Mouse (Mus musculus): ENCODE data around the gene Plau.
A peak's percentile ranks its signal among the peaks of the same experiment; 100 is the strongest.

Plau gene

DNA sequence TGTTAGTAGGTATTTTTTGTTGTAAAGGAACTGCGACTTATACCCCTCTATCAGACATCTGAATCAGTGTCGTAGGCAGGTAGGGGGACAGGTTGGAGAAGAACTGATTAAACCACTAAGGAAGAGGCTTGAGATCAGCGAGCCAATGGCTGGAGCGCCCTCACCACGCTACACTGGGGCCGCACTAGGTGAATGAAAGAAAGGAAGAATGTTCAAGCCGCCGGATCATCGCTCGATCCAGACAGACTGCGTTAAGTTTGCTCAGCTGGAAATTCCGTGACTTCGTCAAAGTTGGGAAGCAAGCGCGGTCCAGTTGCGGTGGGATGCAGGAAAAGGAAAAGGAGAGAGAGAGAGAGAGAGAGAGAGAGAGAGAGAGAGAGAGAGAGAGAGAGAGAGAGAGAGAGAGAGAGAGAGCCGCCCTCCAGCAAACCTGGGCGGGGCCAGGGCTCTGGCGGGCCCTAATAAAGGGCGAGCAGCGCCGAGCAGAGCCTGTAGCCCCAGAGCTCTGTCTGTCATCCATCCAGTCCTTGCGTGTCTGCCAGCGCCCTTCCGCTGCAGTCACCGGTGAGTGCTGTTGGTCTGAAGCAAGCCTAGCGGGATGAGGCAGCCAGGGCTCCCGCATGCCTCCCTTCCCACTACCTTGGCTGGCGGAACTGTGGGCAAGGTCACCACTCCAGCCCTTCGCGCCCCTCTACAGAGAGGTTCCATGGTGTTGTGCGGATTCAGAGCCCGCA lies at the start of gene Plau:
Gene Plau (plus strand): TSS at position 490 of the 734 bp plus-strand sequence.
- peak; percentile 32 for DNase-seq (ENCODE audit: low spot score)

- DNase-seq (ENCODE audit: low spot score) = no peak
These were observed 48.3 kb upstream of the Plau start for GRCm38 (mm10) chr14:20788151-20788550.

GRCm38 (mm10) chr14:20789593-20789992 lies 46.9 kb upstream of the Plau start:
- no peak for DNase-seq (ENCODE audit: low spot score)

DNA sequence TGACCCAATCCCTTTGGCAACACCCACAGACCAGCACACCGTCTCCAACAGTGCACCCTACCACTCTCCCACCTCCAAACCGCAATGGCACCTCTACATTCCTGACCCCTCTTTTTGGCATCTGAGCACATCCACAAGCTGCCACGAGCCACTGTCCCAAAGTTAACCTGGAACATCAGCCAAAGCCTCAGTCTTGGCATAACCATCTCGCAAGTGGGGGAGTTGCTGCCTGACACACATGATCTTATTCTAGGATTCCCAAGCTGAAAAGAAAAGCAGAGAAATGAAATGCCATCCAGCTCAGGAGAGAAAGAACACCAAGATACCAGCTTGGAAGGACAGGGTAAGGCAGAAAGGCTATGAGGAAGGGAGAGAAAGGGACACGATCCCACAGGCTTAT lies 46.0 kb upstream of the Plau start:
- DNase-seq (ENCODE audit: low spot score) = no peak

DNA sequence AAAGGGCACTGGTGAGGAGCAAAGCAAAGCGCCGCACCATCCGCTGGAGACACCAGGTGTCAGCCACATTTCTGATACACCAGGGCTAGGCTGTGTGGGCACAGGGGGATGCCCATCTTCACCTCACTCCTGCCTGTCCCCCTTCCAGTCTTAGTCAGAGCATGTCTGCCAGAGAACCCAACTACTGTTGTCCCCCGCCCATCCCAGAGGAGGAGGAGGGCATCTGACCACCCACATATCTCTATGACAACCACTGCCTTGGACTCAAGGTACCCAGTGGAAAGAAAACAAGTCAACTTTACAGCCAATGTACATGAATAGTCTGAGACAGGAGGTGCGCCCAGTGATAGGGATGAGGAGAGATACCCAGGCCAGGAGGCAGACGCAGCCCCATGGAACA lies 45.5 kb upstream of the Plau start:
- no peak for DNase-seq (ENCODE audit: low spot score)

- no peak for DNase-seq (ENCODE audit: low spot score)
These were observed 44.8 kb upstream of the Plau start for GRCm38 (mm10) chr14:20791511-20792242.

DNA sequence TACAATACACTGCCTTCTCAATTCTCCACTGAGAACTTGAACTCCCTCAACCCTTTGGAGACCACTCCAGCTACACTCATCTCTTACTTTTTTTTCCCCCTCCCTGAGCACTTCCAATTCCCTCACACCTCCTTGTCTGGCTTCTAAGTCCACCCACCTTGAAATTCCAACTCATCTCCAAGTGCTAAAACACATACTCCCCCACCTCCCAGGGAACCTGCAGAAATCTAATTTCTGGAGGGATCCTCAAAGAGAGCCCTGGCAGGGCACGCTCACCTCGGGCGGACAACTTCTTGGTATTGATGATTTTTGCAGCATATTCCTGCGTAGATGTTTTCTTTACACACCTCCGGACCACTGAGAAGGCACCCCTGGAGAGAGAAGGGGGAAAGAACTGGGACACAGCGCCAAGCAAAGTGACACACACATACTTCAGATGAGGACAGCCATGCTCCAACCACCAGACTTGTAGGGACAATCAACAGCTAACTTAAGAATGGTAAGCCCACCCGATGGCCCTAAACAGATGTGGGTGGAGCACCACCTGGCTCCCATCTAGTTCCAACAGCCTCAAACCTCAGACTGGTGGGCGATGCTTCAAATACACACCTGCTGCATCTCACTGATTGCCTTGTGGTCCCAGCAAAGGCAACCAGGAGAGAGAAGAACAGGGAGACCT lies 44.1 kb upstream of the Plau start:
- no peak for DNase-seq (ENCODE audit: low spot score)

DNA sequence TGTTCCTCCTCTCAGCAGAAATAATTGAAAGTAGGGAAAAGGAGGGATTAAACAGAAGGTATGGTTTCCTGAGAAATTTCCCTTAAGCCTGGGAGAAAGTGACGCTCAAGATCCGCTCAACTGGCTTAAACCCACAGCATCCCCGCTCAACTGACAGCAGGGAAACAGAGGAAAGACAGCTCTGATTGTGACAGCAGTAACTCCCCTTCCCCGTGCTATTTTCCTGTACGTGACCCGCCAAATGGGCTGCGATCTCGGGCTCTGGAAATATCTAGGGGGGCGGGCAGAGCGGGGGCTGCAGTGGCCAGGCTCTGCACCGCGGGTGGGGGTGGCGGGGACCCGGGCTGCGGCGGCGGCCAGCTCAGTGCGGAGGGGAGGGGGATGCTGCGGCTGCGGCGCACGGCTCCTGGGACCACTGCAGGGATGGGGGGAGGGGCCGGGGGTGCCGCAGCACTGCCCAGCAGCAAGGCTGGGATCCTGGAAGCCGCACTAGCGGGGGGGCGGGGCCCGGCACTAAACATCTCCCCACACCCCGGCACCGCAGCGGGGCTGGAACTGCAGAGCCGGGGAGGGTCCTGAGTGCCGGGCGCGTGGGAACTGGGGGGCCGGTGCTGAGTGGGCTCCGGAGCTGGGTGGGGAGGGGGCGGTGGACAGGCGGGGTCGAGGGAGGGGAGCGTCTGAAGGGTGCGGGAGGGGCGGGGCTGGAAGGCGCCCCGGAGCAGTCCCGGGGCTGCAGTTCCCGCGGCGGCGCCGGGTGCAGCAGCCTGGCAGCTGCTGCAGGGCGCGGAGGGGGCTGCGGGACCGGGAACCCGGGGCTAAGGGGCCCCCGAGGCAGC lies 43.3 kb upstream of the Plau start:
- DNase-seq (ENCODE audit: low spot score) = no peak

DNA sequence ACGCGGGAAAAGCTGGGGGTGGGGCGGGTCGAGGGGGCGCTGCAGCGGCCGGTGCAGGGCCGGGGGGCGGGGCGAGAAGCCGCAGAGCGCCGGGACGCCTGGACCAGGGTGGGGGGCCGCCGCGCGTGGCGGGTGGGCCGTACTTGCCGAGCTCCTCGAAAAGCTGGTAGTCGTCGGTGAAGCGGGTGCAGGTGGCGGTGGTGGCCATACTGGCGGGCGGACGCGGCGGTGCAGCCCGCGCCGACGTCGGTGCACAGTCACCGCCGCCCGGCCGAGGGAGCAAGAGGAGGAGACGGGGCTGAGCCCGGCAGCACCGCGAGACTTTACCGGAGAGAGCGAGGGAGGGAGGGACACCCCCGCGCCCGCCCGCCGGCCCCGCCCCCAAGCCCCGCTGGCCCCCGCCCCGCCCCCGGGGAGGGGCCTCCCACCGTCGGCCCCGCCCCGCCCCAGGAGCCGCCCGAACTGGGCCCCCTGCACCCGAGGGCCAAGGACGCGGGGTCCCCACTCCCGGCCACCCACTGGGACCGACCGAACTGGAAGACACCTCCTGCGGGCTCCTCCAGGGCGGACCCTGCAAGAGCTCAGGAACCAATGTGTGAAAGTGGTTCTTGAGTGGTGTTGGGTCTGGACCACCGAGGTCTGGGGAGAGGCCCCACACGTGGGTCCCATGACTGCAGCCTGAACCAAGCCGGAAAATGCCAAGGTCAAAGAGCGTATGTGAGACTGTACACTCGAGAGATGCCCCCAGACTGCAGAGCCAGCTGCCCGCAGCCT lies 42.5 kb upstream of the Plau start, which contains the start of gene Camk2g:
Gene Camk2g (minus strand): TSS at position 331 of the 774 bp plus-strand sequence.
- peak; percentile 51 for DNase-seq (ENCODE audit: low spot score)

GRCm38 (mm10) chr14:20794589-20794988 lies 41.9 kb upstream of the Plau start:
- DNase-seq (ENCODE audit: low spot score) = no peak

GRCm38 (mm10) chr14:20795423-20796152 lies 40.9 kb upstream of the Plau start:
- no peak for DNase-seq (ENCODE audit: low spot score)

DNA sequence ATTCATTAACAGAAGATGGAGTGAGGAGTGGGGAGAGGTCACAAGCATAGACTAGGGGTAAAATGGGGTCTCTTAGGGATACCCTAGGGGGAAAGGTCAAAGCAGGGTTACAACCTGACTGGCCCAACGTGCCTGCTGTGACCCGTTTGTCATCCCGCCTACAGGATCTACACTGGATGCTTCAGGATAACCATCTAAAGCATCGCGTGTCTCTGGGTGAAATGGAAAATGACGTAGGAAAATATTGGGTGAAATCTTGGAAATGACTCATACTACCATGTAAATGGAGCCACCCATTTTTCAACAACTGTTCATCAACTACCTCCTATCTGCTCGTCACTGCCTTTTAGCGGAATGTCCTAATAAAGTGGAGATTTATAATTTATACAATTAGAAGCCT lies 40.3 kb upstream of the Plau start:
- no peak for DNase-seq (ENCODE audit: low spot score)

GRCm38 (mm10) chr14:20796643-20797042 lies 39.8 kb upstream of the Plau start:
- DNase-seq (ENCODE audit: low spot score) = no peak

- DNase-seq (ENCODE audit: low spot score) = no peak
These were observed 38.2 kb upstream of the Plau start for GRCm38 (mm10) chr14:20798300-20798699.

DNA sequence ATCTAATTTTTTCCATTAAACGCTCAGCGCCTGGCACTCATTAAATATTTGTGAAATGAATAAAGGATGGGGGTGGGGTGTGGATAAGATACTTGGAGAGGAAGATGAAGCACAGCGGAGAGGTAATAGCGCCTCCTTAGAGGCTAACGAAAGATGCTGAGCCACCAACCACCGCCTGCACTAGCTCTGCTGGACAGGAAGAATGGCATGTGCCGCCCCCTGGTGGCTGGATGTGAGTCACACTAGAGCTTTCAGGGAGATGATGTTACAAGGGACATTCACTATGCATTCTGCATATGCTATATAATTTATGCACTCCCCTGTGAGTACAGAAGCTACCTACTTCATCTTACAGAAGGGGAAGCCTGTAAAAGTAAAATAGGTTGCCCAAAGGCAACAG lies 37.7 kb upstream of the Plau start:
- DNase-seq (ENCODE audit: low spot score) = peak; percentile 77

DNA sequence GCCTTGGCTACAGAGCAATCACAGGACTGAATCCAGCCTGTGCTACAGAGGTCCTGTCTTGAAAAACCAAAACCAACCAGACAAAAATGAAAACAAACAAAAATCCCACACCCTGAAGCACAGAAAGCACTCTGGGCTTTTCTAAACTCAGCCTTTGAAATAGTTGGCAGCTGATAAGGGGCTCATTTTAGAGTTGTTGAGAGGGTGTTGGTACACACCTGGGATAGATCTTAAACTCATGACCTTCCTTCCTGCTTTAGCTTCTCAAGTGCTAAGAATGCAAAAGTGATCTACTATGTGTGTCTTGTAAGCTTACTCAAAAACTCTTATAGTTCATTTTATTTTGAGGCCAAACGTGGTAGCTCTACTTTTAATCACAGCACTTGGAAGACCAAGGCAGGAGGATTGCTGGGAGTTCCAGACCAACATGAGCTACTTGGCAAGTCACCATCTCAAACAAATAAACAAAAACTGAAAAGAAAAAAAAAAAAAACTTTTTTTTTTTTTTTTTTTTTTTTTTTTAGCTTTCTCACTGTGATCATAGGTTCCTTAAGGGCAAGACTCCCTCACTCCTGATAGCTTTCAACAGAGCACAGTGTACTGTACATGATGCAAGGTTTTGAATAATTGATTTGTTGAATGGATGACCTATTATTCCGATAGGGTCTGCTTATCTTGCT lies 33.4 kb upstream of the Plau start:
- DNase-seq (ENCODE audit: low spot score) = no peak

DNA sequence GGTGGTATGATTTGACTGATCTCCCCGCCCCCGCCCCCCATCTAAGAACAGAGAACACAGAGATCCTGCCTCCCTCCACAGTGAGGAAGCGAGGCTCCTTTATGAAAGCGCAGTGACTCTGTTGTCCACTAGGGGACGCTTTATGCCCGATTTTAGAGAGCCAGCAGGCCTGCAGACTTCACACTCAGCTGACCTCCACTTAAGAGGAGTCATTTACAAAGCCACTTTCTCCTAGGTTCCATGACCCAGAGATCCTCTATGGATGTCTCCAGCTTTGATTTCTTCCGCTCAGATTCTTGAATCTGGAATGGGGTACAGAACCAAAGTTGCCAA lies 32.9 kb upstream of the Plau start:
- no peak for DNase-seq (ENCODE audit: low spot score)

DNA sequence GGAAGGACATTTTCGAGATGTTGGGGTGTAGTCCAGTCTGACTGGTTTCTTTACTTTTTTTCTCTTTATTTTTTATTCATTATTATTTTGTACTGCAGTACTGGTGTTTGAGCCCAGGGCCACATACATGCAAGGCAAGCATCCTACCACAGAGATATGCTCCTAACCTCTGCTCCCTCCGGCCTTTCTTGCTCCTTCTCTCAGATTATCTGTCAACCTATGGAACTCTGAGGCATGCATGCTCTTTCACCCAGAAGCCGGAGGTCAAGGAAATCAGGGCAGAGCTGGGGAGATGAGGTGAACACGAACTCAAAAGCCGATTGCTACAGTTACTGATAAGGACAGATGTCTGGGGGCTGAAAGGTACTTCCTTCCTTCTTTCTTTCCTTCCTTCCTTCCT lies 32.0 kb upstream of the Plau start:
- DNase-seq (ENCODE audit: low spot score) = no peak

GRCm38 (mm10) chr14:20804964-20805672 lies 31.3 kb upstream of the Plau start:
- peak; percentile 72 for DNase-seq (ENCODE audit: low spot score)

Measured in urinary bladder, postnatal 10 days (tissue).